Mouse (Mus musculus) intestine, embryonic 16.5 days (tissue): ENCODE data around the gene Rnf10. TPM values are rescaled to one million over a fixed set of nuclear protein-coding genes. Genes with fewer than 3 reads are reported as not detected.

Experiments used
- ATAC-seq: fragments of 200-750 bp; cut with Nextera tagmentation; 2 replicates; pipeline ENCODE4 v1.8.0; 2017; ENCODE audit warnings: moderate TSS enrichment, moderate library complexity
- H3K27ac ChIP-seq: fragments of 300-500 bp; sonication (generic); 2 replicates; pipeline ENCODE4 v1.5.1; 2014; ENCODE audit warnings: mild to moderate bottlenecking, low read length
- H3K27me3 ChIP-seq: fragments of 300-500 bp; sonication (generic); replicated peaks from 2 replicates; pipeline ENCODE4 v1.6.1; 2014; ENCODE audit warnings: low read length, control low read depth, mixed read lengths; ENCODE audit not compliant: control insufficient read depth, insufficient read depth
- H3K36me3 ChIP-seq: fragments of 300-500 bp; sonication (generic); 2 replicates; pipeline ENCODE4 v1.6.1; 2014; ENCODE audit warnings: low read length, control low read depth; ENCODE audit not compliant: control insufficient read depth, insufficient read depth
- H3K4me1 ChIP-seq: fragments of 300-500 bp; sonication (generic); 2 replicates; pipeline ENCODE4 v1.6.1; 2014; ENCODE audit warnings: low read length, control low read depth, mixed read lengths; ENCODE audit not compliant: control insufficient read depth, insufficient read depth
- H3K4me2 ChIP-seq: fragments of 300-500 bp; sonication (generic); 2 replicates; pipeline ENCODE4 v1.6.1; 2014; ENCODE audit warnings: low read depth, low read length, control low read depth
- H3K4me3 ChIP-seq: fragments of 300-500 bp; sonication (generic); 2 replicates; pipeline ENCODE4 v1.5.1; 2014; ENCODE audit warnings: mild to moderate bottlenecking, low read length
- H3K9ac ChIP-seq: fragments of 300-500 bp; sonication (generic); 2 replicates; pipeline ENCODE4 v1.6.1; 2014; ENCODE audit warnings: low read depth, low read length
- H3K9me3 ChIP-seq: fragments of 300-500 bp; sonication (generic); 2 replicates; pipeline ENCODE4 v1.6.1; 2016; ENCODE audit warnings: low read length, control low read depth; ENCODE audit not compliant: control insufficient read depth
- WGBS: fragments of 180-500 bp; shearing (Covaris S2); extraction: QIAGEN DNeasy Blood & Tissue Kit; methylation state at CpG from one replicate; pipeline ENCODE4 v1.1.7; 2014; 5-methylcytosine and 5-hydroxymethylcytosine counted together
- polyA plus RNA-seq: library from polyadenylated mRNA; unstranded; fragments of >200 nt; fragmentation: Nextera tagmentation; extraction: Ambion mirVana; gene quantifications from 2 replicates; pipeline ENCODE4 v1.2.1, GENCODE M21; 2015

Rnf10 gene
- polyA plus RNA-seq, 1 experiment from 2014 or later: 90.4 TPM

GRCm38 (mm10) chr5:115301615-115302014, 28.9 kb upstream of the Rnf10 start:
- Histone ChIP-seq H3K4me3 (peak overlapping the region; percentile 84), H3K27me3 (no peaks in the 10 kb centered on the region), H3K9me3 (no peaks in the 10 kb centered on the region), H3K36me3 (peaks cover 8% of the 10 kb centered on the region; the same call in 1 of the 2 replicates), H3K27ac (peak overlapping the region; percentile 11; the same call in 1 of the 2 replicates), H3K4me1 (peaks cover 21% of the 10 kb centered on the region), H3K4me2 (peak overlapping the region; percentile 79), H3K9ac (peak overlapping the region; percentile 67)
- ATAC-seq: no peak
- 17% methylated on average over 13 of the region's 13 CpGs for WGBS

- H3K4me1 ChIP-seq: peaks cover 21% of the 10 kb centered on the region
- H3K27ac ChIP-seq: peak within 1 kb of the TSS; percentile 92
- peak within 1 kb of the TSS; percentile 79 for H3K4me2 ChIP-seq
- H3K36me3 ChIP-seq: peaks cover 8% of the 10 kb centered on the region; the same call in 1 of the 2 replicates
- no peaks in the 10 kb centered on the region for H3K9me3 ChIP-seq
- under 1% methylated on average over 64 of the region's 66 CpGs for WGBS
- no peaks in the 10 kb centered on the region for H3K27me3 ChIP-seq
- peak within 1 kb of the TSS; percentile 84 for H3K4me3 ChIP-seq
- peak within 1 kb of the TSS; percentile 87 for H3K9ac ChIP-seq
- ATAC-seq: peak; percentile 98
Observed at GRCm38 (mm10) chr5:115300792-115301614, 28.3 kb upstream of the Rnf10 start, which contains the start of gene Dynll1. Gene Dynll1 (minus strand): TSS chr5:115300999.

GRCm38 (mm10) chr5:115300035-115300744, 27.5 kb upstream of the Rnf10 start:
- peak overlapping the region; percentile 70 for H3K4me2 ChIP-seq
- H3K36me3 ChIP-seq: peaks cover 13% of the 10 kb centered on the region; the same call in 1 of the 2 replicates
- no peaks in the 10 kb centered on the region for H3K27me3 ChIP-seq
- H3K4me1 ChIP-seq: peaks cover 21% of the 10 kb centered on the region
- peak; percentile 20 for ATAC-seq
- H3K27ac ChIP-seq: peak overlapping the region; percentile 92
- WGBS: under 1% methylated on average over 45 of the region's 46 CpGs
- H3K9ac ChIP-seq: peak overlapping the region; percentile 87
- no peaks in the 10 kb centered on the region for H3K9me3 ChIP-seq
- H3K4me3 ChIP-seq: peak overlapping the region; percentile 84

- peak overlapping the region; percentile 21; the same call in 1 of the 2 replicates for H3K27ac ChIP-seq
- H3K9me3 ChIP-seq: no peaks in the 10 kb centered on the region
- ATAC-seq: no peak
- WGBS: 70% methylated on average over 10 of the region's 10 CpGs
- no peak overlapping the region for H3K9ac ChIP-seq
- H3K27me3 ChIP-seq: no peaks in the 10 kb centered on the region
- no peak overlapping the region for H3K4me2 ChIP-seq
- peaks cover 15% of the 10 kb centered on the region; the same call in 1 of the 2 replicates for H3K36me3 ChIP-seq
- no peak overlapping the region for H3K4me3 ChIP-seq
- peaks cover 16% of the 10 kb centered on the region for H3K4me1 ChIP-seq
Observed at GRCm38 (mm10) chr5:115296347-115296746, 23.6 kb upstream of the Rnf10 start.

- H3K9ac ChIP-seq: no peak overlapping the region
- H3K27ac ChIP-seq: no peak overlapping the region
- no peak overlapping the region for H3K4me2 ChIP-seq
- H3K4me1 ChIP-seq: peaks cover 12% of the 10 kb centered on the region
- no peaks in the 10 kb centered on the region for H3K9me3 ChIP-seq
- 91% methylated on average over 8 of the region's 8 CpGs for WGBS
- no peaks in the 10 kb centered on the region for H3K27me3 ChIP-seq
- ATAC-seq: no peak
- no peak overlapping the region for H3K4me3 ChIP-seq
- H3K36me3 ChIP-seq: peaks cover 15% of the 10 kb centered on the region; the same call in 1 of the 2 replicates
Observed at GRCm38 (mm10) chr5:115294173-115294572, 21.5 kb upstream of the Rnf10 start.

GRCm38 (mm10) chr5:115284735-115285134, 12.0 kb upstream of the Rnf10 start:
- no peak overlapping the region for H3K4me3 ChIP-seq
- 0 out of 2 replicates have a peak, but pooled peaks cover 3% of the 10 kb centered on the region for H3K36me3 ChIP-seq
- H3K4me1 ChIP-seq: peaks cover 4% of the 10 kb centered on the region; the same call in 1 of the 2 replicates
- WGBS: 83% methylated on average over 3 of the region's 3 CpGs
- no peak for ATAC-seq
- H3K27ac ChIP-seq: no peak overlapping the region
- H3K9me3 ChIP-seq: no peaks in the 10 kb centered on the region
- H3K4me2 ChIP-seq: no peak overlapping the region
- H3K9ac ChIP-seq: no peak overlapping the region
- no peaks in the 10 kb centered on the region for H3K27me3 ChIP-seq

GRCm38 (mm10) chr5:115280050-115280687, 7.5 kb upstream of the Rnf10 start:
- Histone ChIP-seq H3K9me3 (0 out of 2 replicates have a peak, but pooled peaks cover 3% of the 10 kb centered on the region), H3K4me1 (peaks cover 7% of the 10 kb centered on the region; the same call in 1 of the 2 replicates), H3K27me3 (no peaks in the 10 kb centered on the region), H3K27ac (peak overlapping the region; percentile 69; the same call in 1 of the 2 replicates), H3K36me3 (no peaks in the 10 kb centered on the region), H3K4me2 (peak overlapping the region; percentile 90), H3K4me3 (peak overlapping the region; percentile 94), H3K9ac (peak overlapping the region; percentile 86)
- ATAC-seq: no peak; the same call in none of the 2 replicates
- WGBS: 6% methylated on average over 17 of the region's 17 CpGs

GRCm38 (mm10) chr5:115279226-115280049, 6.7 kb upstream of the Rnf10 start, which contains the start of gene Coq5:
Gene Coq5 (plus strand): TSS chr5:115279666.
- 4% methylated on average over 45 of the region's 45 CpGs for WGBS
- ATAC-seq: peak; percentile 80

More at GRCm38 (mm10) chr5:115279226-115280049, 6.7 kb upstream of the Rnf10 start, which contains the start of gene Coq5:
- Histone ChIP-seq H3K4me2 (peak within 1 kb of the TSS; percentile 90), H3K36me3 (no peaks in the 10 kb centered on the region), H3K27me3 (no peaks in the 10 kb centered on the region), H3K9me3 (0 out of 2 replicates have a peak, but pooled peaks cover 3% of the 10 kb centered on the region), H3K4me3 (peak within 1 kb of the TSS; percentile 94), H3K9ac (peak within 1 kb of the TSS; percentile 86), H3K4me1 (peaks cover 7% of the 10 kb centered on the region; the same call in 1 of the 2 replicates), H3K27ac (peak within 1 kb of the TSS; percentile 69)
